Mouse (Mus musculus): ENCODE measurements at regions not wholly inside any gene's neighbourhood (a gene's known extent, or its start where the extent isn't known, plus 50 kb on each side); places are given as distances from the start of the nearest gene placed in this dataset.

- DNase-seq = no peak
These were observed 95.9 kb upstream of the Tmtc4 start for GRCm38 (mm10) chr14:123079733-123080132.

- DNase-seq = no peak
These were observed 95.0 kb upstream of the Tmtc4 start for GRCm38 (mm10) chr14:123078804-123079203.

DNA sequence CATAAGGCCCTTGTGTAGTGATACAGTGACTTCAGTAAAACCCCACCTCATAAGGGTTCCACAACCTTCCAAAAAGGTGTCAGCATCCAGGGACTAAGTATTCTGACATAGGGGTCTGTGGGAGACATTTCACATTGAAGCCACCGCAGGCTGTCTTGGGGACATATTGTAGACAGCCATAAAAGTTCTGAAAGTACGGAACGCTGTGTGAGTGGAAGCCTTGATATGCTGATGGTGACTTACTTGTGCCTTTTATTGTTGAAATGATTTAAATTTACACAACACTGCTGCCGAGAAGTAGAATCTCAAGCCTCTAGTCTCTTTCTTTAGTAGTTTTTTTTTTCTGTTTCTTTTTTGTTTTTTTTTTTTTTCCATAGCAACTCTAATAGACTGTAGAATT lies 82.5 kb upstream of the Tmtc4 start:
- no peak for DNase-seq

DNA sequence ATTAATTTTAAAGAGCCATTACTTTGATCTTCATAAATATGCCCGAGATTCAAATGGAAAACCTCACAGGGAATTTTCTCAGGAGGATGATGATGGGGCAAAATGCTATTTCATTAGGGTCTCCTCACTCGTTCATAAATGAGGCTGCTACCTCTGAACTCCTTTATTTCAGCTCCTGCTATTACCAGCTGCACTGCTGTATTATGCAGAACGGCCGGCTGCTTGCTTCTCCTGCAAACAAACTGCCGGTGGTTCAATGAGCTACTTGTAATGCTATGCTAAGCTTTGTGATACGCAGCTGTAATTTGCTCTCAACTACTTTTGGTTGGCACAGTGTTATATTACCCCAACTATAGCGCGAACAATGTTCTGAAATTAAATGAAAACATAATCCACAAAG lies 81.7 kb upstream of the Tmtc4 start:
- no peak for DNase-seq

DNA sequence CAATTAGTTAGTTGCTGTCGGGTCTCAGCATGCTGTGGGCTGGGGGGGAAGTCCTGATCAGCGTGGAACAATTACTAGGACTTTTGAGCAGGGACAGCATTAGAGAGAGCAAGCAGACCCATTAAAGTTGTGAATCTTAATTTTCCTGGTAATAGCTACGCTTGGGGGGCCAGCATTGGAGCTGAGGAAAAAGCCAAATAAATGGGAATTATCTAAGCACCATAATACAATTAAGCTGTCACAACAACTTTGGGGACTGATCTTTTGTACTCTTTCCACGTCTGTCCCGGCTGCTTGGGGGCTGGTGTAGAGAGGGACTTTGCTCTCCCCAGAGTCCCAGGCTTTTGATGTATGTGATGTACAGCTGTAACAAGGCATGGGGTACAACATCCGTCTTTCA lies 81.3 kb upstream of the Tmtc4 start:
- peak; percentile 94 for DNase-seq

GRCm38 (mm10) chr14:123062908-123063307 lies 79.1 kb upstream of the Tmtc4 start:
- no peak for DNase-seq

DNA sequence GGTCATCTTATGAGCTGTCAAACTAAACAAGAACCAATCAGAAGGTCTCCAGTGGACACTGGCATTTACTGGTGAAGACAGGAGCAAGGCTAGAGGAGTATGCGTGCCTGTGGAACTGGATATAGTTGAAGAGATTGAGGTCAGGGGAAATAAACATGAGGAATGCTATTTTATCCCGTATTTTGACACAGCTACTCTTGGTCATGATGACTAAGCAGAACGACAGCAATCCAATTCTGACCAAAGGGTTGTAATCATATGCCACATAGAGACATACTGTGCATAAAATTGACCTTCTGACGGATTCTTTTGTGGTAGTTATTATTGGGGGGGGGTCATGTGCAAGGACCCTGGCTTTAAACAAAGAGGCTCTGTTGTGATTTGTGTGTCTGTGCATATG lies 73.1 kb upstream of the Tmtc4 start:
- DNase-seq = no peak

DNA sequence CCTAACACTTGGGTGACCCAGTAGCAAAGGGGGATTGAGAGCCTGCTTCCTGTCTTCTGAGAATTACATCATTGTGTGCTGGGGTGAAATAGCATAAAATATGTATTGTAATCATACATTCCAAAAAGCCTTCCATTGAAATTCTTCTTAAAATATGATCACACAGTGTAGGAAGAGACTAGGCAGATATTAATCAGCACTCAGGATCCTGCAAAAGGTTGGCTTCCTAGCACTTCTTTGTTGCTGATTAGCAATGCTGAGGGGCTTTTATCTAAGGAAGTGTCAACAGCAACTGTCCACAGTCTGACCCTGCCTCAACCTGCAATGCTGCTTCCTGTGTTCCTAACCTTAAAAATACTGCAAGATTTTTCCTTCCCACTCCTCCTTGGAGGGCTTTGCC lies 64.6 kb upstream of the Tmtc4 start:
- DNase-seq = no peak

GRCm38 (mm10) chr14:123040046-123040445 lies 56.2 kb upstream of the Tmtc4 start:
- no peak for DNase-seq

- peak; percentile 54 for DNase-seq
These were observed 53.6 kb upstream of the Tmtc4 start for GRCm38 (mm10) chr14:123037444-123037843.
